Mouse (Mus musculus) hindbrain, embryonic 12.5 days (tissue): ENCODE results near the gene 4933424G06Rik. TPM values are rescaled to one million over a fixed set of nuclear protein-coding genes. Genes with fewer than 3 reads are reported as not detected.

ENCODE experiments used
- ATAC-seq: fragments of 200-750 bp; cut with Nextera tagmentation; 2 replicates; pipeline ENCODE4 v1.8.0; 2017; ENCODE audit warnings: moderate TSS enrichment; ENCODE audit not compliant: low FRiP score
- H3K27ac ChIP-seq: fragments of 300-500 bp; sonication (generic); 2 replicates; pipeline ENCODE4 v1.5.1; 2016; ENCODE audit warnings: mild to moderate bottlenecking
- H3K27me3 ChIP-seq: fragments of 300-500 bp; sonication (generic); 2 replicates; pipeline ENCODE4 v1.6.1; 2016; ENCODE audit warnings: mild to moderate bottlenecking
- H3K36me3 ChIP-seq: fragments of 300-500 bp; sonication (generic); 2 replicates; pipeline ENCODE4 v1.6.1; 2016; ENCODE audit warnings: mild to moderate bottlenecking
- H3K4me1 ChIP-seq: fragments of 300-500 bp; sonication (generic); 2 replicates; pipeline ENCODE4 v1.6.1; 2016
- H3K4me2 ChIP-seq: fragments of 300-500 bp; sonication (generic); replicated peaks from 2 replicates; pipeline ENCODE4 v1.6.1; 2016; ENCODE audit warnings: mild to moderate bottlenecking
- H3K4me3 ChIP-seq: fragments of 300-500 bp; sonication (generic); 2 replicates; pipeline ENCODE4 v1.5.1; 2016; ENCODE audit warnings: mild to moderate bottlenecking
- H3K9ac ChIP-seq: fragments of 300-500 bp; sonication (generic); 2 replicates; pipeline ENCODE4 v1.6.1; 2016; ENCODE audit warnings: mild to moderate bottlenecking, moderate library complexity
- H3K9me3 ChIP-seq: fragments of 300-500 bp; sonication (generic); replicated peaks from 2 replicates; pipeline ENCODE4 v1.6.1; 2016; ENCODE audit warnings: mild to moderate bottlenecking
- WGBS: fragments of 180-500 bp; shearing (Covaris S2); methylation state at CpG from one replicate; pipeline ENCODE4 v1.1.7; 2016; 5-methylcytosine and 5-hydroxymethylcytosine counted together
- polyA plus RNA-seq: library from polyadenylated mRNA; unstranded; fragments of >200 nt; fragmentation: Nextera tagmentation; extraction: Ambion mirVana; gene quantifications from 2 replicates; pipeline ENCODE4 v1.2.1, GENCODE M21; 2016

4933424G06Rik gene
- polyA plus RNA-seq, 1 experiment from 2014 or later = not detected

- 5% methylated on average over 20 of the region's 20 CpGs for WGBS
- H3K27ac ChIP-seq = no peak overlapping the region
Measured at GRCm38 (mm10) chr1:36784365-36785134, 74.6 kb downstream of the 4933424G06Rik start.

GRCm38 (mm10) chr1:36785238-36785641 is 75.3 kb downstream of the 4933424G06Rik start:
- Histone ChIP-seq H3K4me1 (peaks cover 4% of the 10 kb centered on the region; the same call in 1 of the 2 replicates), H3K4me2 (peak overlapping the region; percentile 60), H3K9me3 (no peaks in the 10 kb centered on the region), H3K36me3 (no peaks in the 10 kb centered on the region), H3K27me3 (no peaks in the 10 kb centered on the region; the same call in 1 of the 2 replicates), H3K4me3 (peak overlapping the region; percentile 34), H3K27ac (peak overlapping the region; percentile 23; the same call in 1 of the 2 replicates), H3K9ac (peak overlapping the region; percentile 55)
- peak; percentile 74 for ATAC-seq
- WGBS = 2% methylated on average over 16 of the region's 16 CpGs

More at GRCm38 (mm10) chr1:36784365-36785134, 74.6 kb downstream of the 4933424G06Rik start:
- Histone ChIP-seq H3K9ac (peak overlapping the region; percentile 55), H3K4me1 (peaks cover 4% of the 10 kb centered on the region; the same call in 1 of the 2 replicates), H3K27me3 (no peaks in the 10 kb centered on the region; the same call in 1 of the 2 replicates), H3K4me2 (peak overlapping the region; percentile 60), H3K36me3 (no peaks in the 10 kb centered on the region), H3K9me3 (no peaks in the 10 kb centered on the region), H3K4me3 (peak overlapping the region; percentile 34)
- peak; percentile 83 for ATAC-seq

GRCm38 (mm10) chr1:36786377-36786776 is 76.4 kb downstream of the 4933424G06Rik start:
- 93% methylated on average over 7 of the region's 7 CpGs for WGBS
- no peak for ATAC-seq
- H3K4me1 ChIP-seq = peaks cover 4% of the 10 kb centered on the region; the same call in 1 of the 2 replicates

GRCm38 (mm10) chr1:36789416-36789815 is 79.5 kb downstream of the 4933424G06Rik start:
- ATAC-seq = no peak
- Histone ChIP-seq H3K36me3 (peaks cover 31% of the 10 kb centered on the region), H3K27me3 (no peaks in the 10 kb centered on the region), H3K4me2 (no peak overlapping the region), H3K9me3 (no peaks in the 10 kb centered on the region), H3K27ac (no peak overlapping the region), H3K4me3 (no peak overlapping the region), H3K4me1 (peaks cover 4% of the 10 kb centered on the region; the same call in 1 of the 2 replicates), H3K9ac (no peak overlapping the region)
- whole genome bisulfite sequencing = 76% methylated on average over 8 of the region's 8 CpGs

More at GRCm38 (mm10) chr1:36786377-36786776, 76.4 kb downstream of the 4933424G06Rik start:
- Histone ChIP-seq H3K36me3 (peaks cover 8% of the 10 kb centered on the region), H3K27me3 (no peaks in the 10 kb centered on the region; the same call in 1 of the 2 replicates), H3K9me3 (no peaks in the 10 kb centered on the region), H3K27ac (no peak overlapping the region), H3K4me3 (no peak overlapping the region), H3K9ac (no peak overlapping the region), H3K4me2 (no peak overlapping the region)

GRCm38 (mm10) chr1:36796711-36797110 is 86.8 kb downstream of the 4933424G06Rik start:
- ATAC-seq = no peak
- Histone ChIP-seq H3K27ac (no peak overlapping the region), H3K36me3 (peaks cover 83% of the 10 kb centered on the region), H3K4me2 (no peak overlapping the region), H3K4me3 (no peak overlapping the region), H3K4me1 (no peaks in the 10 kb centered on the region), H3K27me3 (no peaks in the 10 kb centered on the region), H3K9me3 (no peaks in the 10 kb centered on the region), H3K9ac (no peak overlapping the region)
- 90% methylated on average over 7 of the region's 7 CpGs for WGBS

- H3K4me1 ChIP-seq = no peaks in the 10 kb centered on the region
- H3K4me3 ChIP-seq = no peak overlapping the region
- no peak overlapping the region for H3K4me2 ChIP-seq
- no peak overlapping the region for H3K27ac ChIP-seq
- H3K9ac ChIP-seq = no peak overlapping the region
- no peak for ATAC-seq
- H3K27me3 ChIP-seq = no peaks in the 10 kb centered on the region
- 89% methylated on average over 10 of the region's 10 CpGs for WGBS
- H3K9me3 ChIP-seq = no peaks in the 10 kb centered on the region
- peaks cover 87% of the 10 kb centered on the region for H3K36me3 ChIP-seq
Measured at GRCm38 (mm10) chr1:36797481-36797880, 87.5 kb downstream of the 4933424G06Rik start.

GRCm38 (mm10) chr1:36800379-36801011 is 90.5 kb downstream of the 4933424G06Rik start:
- H3K4me3 ChIP-seq = no peak overlapping the region
- H3K9ac ChIP-seq = no peak overlapping the region
- H3K9me3 ChIP-seq = no peaks in the 10 kb centered on the region
- no peak overlapping the region for H3K4me2 ChIP-seq
- no peaks in the 10 kb centered on the region for H3K27me3 ChIP-seq
- H3K27ac ChIP-seq = no peak overlapping the region
- no peak for ATAC-seq
- H3K36me3 ChIP-seq = peaks cover 84% of the 10 kb centered on the region
- 88% methylated on average over 3 of the region's 3 CpGs for WGBS
- H3K4me1 ChIP-seq = no peaks in the 10 kb centered on the region

- Histone ChIP-seq H3K27ac (no peak overlapping the region), H3K9me3 (no peaks in the 10 kb centered on the region), H3K4me3 (no peak overlapping the region), H3K4me1 (no peaks in the 10 kb centered on the region), H3K27me3 (no peaks in the 10 kb centered on the region), H3K36me3 (peaks cover 81% of the 10 kb centered on the region), H3K9ac (no peak overlapping the region), H3K4me2 (no peak overlapping the region)
- WGBS = 78% methylated on average over 8 of the region's 9 CpGs
- no peak for ATAC-seq
Measured at GRCm38 (mm10) chr1:36804259-36804658, 94.3 kb downstream of the 4933424G06Rik start.

- peaks cover 81% of the 10 kb centered on the region for H3K36me3 ChIP-seq
Measured at GRCm38 (mm10) chr1:36804833-36805232, 94.9 kb downstream of the 4933424G06Rik start.

GRCm38 (mm10) chr1:36806181-36806905 is 96.4 kb downstream of the 4933424G06Rik start:
- WGBS = 95% methylated on average over 7 of the region's 7 CpGs
- ATAC-seq = no peak
- Histone ChIP-seq H3K9ac (no peak overlapping the region), H3K27me3 (no peaks in the 10 kb centered on the region), H3K36me3 (peaks cover 90% of the 10 kb centered on the region), H3K9me3 (no peaks in the 10 kb centered on the region), H3K4me1 (no peaks in the 10 kb centered on the region), H3K27ac (no peak overlapping the region), H3K4me2 (no peak overlapping the region), H3K4me3 (no peak overlapping the region)

More at GRCm38 (mm10) chr1:36804833-36805232, 94.9 kb downstream of the 4933424G06Rik start:
- Histone ChIP-seq H3K4me2 (no peak overlapping the region), H3K4me1 (no peaks in the 10 kb centered on the region), H3K9me3 (no peaks in the 10 kb centered on the region), H3K9ac (no peak overlapping the region), H3K27ac (no peak overlapping the region), H3K4me3 (no peak overlapping the region), H3K27me3 (no peaks in the 10 kb centered on the region)
- WGBS = 95% methylated on average over 4 of the region's 4 CpGs
- ATAC-seq = no peak

- ATAC-seq = no peak
- H3K27ac ChIP-seq = no peak overlapping the region
- H3K4me2 ChIP-seq = no peak overlapping the region
- H3K4me1 ChIP-seq = no peaks in the 10 kb centered on the region
- no peaks in the 10 kb centered on the region for H3K9me3 ChIP-seq
- H3K27me3 ChIP-seq = no peaks in the 10 kb centered on the region
- no peak overlapping the region for H3K4me3 ChIP-seq
- 96% methylated on average over 1 of the region's 1 CpGs for WGBS
- H3K36me3 ChIP-seq = peaks cover 90% of the 10 kb centered on the region
- no peak overlapping the region for H3K9ac ChIP-seq
Measured at GRCm38 (mm10) chr1:36807086-36807485, 97.1 kb downstream of the 4933424G06Rik start.
